Mouse (Mus musculus) spleen, adult 2 months (tissue): ENCODE data around the gene Ice2.

Experiments
- CTCF ChIP-seq: fragments of 200-500 bp; IDR thresholded peaks from 2 replicates; pipeline ENCODE4 v1.5.1; 2011; ENCODE audit warnings: mild to moderate bottlenecking, inconsistent platforms; ENCODE audit not compliant: insufficient read depth, insufficient read length, insufficient replicate concordance; ENCODE audit errors: extremely low read depth
- POLR2A ChIP-seq: fragments of 200-500 bp; IDR thresholded peaks from 2 replicates; pipeline ENCODE4 v1.6.1; 2011; ENCODE audit warnings: low read depth, low read length, inconsistent platforms

DNA sequence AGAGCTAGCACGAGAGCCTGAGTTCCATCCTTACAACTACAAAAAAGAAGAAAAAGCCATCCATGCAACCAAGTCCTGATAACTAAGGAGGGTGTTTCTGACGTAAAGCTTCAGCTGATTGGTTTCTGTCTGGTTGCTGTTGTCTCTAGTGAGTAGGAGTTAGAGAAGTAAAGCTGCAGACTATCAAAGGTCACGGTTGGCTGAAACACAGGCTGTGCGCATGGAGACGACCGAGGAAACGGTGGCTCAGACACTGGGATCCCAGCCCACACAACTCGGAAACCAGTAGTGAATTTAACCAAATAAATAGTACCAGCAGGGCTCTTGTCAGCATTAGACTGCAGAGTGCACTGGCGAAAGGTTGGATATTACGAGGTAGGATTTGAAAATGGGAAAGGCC lies 37.5 kb downstream of the Ice2 start:
- TF ChIP-seq POLR2A (no peak), CTCF (no peak)
